Mouse (Mus musculus): ENCODE data around the gene Clint1.

DNA sequence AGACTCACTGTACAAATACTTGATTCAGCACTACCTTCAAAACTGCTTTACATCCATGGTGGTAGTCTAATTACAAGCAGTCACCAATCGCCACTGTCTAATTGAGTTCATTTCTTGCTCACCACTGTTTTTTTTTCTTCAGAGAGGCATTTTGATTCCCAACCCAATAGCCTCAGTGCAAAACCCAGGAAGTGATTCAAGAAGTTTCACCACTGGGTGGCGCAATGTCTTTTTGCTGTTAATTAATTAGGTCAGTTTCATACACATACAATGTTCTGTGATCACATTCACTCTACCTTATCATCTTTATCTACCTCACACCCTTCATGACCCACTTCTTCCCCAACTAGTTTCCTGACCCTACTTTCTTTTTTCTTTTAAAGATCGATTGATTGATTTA is 107.7 kb downstream of the Clint1 start:
- TF ChIP-seq CTCF (IDR thresholded peaks at IDR 0.05; ENCODE audit: control insufficient read depth, insufficient read depth, low read length): no peak
- TF ChIP-seq POLR2A (IDR thresholded peaks at IDR 0.05; ENCODE audit: borderline replicate concordance, control insufficient read depth, low read depth, low read length): no peak

Data from bone marrow, adult 2 months (tissue).